Mouse (Mus musculus): ENCODE results near the gene Nup98. TPM values are rescaled to one million over a fixed set of nuclear protein-coding genes. Genes with fewer than 3 reads are reported as not detected.

The Nup98 gene
- total and polyA plus RNA-seq, 2 experiments from 2014 or later: 11.0 to 37.1 TPM

DNA sequence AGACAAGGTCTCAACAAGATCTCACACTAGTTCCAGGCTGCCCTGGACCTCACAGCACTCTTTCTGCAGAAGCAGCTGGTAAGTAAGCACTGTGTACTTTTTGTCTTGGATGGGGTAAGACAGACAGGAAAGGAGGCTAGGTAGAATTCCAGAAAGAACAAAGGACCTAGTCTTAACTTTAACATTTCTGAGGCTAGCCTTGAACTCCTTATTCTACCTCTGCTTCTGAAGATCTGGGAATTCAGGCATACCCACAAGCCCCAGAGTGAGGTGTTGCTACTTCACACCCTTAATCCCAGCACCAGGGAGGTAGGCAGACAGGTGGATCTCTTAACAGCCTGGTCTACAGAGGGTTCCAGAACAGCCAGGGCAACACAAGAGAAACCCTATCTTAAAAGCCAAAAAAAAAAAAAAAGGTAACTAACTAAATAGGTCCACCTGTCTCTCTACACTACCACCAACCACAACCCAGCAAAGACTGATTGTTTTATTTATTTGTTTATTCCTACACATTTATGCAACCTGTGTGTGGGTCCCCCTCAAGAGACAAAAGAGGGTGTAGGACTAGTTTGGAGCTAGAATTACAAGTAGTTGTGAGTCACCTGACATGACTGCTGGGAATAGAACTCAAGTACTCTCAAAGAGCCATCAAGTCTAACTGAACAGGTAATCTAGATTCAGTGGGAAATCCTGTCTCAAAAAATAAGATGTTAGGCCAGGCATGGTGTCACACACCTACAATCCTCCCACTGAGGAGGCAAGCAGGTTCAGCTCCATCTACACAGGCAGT, 8.8 kb downstream of the Nup98 start:
- DNase-seq (ENCODE audit: low spot score) (no peak), ATAC-seq (no peak)
- Histone ChIP-seq H3K27me3 (ENCODE audit: insufficient read depth, low read length) (no peaks in the 10 kb centered on the region), H3K4me1 (ENCODE audit: insufficient read depth, low read length) (no peaks in the 10 kb centered on the region), H3K4me2 (ENCODE audit: low read depth, low read length) (no peak overlapping the region), H3K4me3 (ENCODE audit: low read length) (no peak overlapping the region), H3K27ac (no peak overlapping the region), H3K36me3 (ENCODE audit: insufficient read depth, low read length) (no peaks in the 10 kb centered on the region), H3K9ac (replicated peaks; ENCODE audit: low read length) (no peak overlapping the region), H3K9me3 (ENCODE audit: low read length) (no peaks in the 10 kb centered on the region)
- no peak for TF ChIP-seq CTCF (IDR thresholded peaks at IDR 0.05; ENCODE audit: low read depth)

DNA sequence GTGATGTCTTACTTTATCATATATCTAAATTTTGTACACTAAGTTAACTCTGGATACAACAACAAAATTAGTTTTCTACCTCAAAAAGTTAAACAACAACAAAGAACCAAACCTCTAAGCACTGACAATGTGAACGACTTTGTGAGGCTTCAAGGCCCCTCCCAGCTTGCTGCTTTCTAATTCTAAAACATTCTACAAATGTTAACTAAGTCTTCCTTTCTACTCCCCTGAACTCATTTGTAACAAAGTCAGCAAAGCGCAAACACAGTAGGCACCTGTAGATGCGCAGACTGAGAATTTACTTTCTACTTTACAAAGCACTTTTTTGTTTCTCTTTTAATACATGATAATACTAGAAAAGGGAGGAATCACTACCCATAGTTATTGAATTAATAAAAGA, 9.4 kb downstream of the Nup98 start:
- Histone ChIP-seq H3K4me1 (ENCODE audit: insufficient read depth, low read length) (no peaks in the 10 kb centered on the region), H3K4me2 (ENCODE audit: low read depth, low read length) (no peak overlapping the region), H3K9ac (replicated peaks; ENCODE audit: low read length) (no peak overlapping the region), H3K27ac (no peak overlapping the region), H3K27me3 (ENCODE audit: insufficient read depth, low read length) (no peaks in the 10 kb centered on the region), H3K9me3 (ENCODE audit: low read length) (no peaks in the 10 kb centered on the region), H3K36me3 (ENCODE audit: insufficient read depth, low read length) (no peaks in the 10 kb centered on the region), H3K4me3 (ENCODE audit: low read length) (no peak overlapping the region)
- TF ChIP-seq CTCF (IDR thresholded peaks at IDR 0.05; ENCODE audit: low read depth): no peak
- ATAC-seq (no peak), DNase-seq (ENCODE audit: low spot score) (no peak)
- WGBS: 80% methylated on average over 3 of the region's 3 CpGs

- Histone ChIP-seq H3K9me3 (ENCODE audit: low read length) (no peaks in the 10 kb centered on the region), H3K9ac (replicated peaks; ENCODE audit: low read length) (no peak overlapping the region), H3K36me3 (ENCODE audit: insufficient read depth, low read length) (peaks cover 21% of the 10 kb centered on the region; the same call in 1 of the 2 replicates), H3K27ac (no peak overlapping the region), H3K27me3 (ENCODE audit: insufficient read depth, low read length) (no peaks in the 10 kb centered on the region), H3K4me2 (ENCODE audit: low read depth, low read length) (no peak overlapping the region), H3K4me1 (ENCODE audit: insufficient read depth, low read length) (no peaks in the 10 kb centered on the region), H3K4me3 (ENCODE audit: low read length) (no peak overlapping the region)
- TF ChIP-seq CTCF (IDR thresholded peaks at IDR 0.05; ENCODE audit: low read depth): peak; percentile 21; the same call in 1 of the 2 replicates
- ATAC-seq (no peak), DNase-seq (ENCODE audit: low spot score) (no peak)
- 96% methylated on average over 1 of the region's 1 CpGs for WGBS
Measured at GRCm38 (mm10) chr7:102192356-102192755, 17.6 kb downstream of the Nup98 start.

DNA sequence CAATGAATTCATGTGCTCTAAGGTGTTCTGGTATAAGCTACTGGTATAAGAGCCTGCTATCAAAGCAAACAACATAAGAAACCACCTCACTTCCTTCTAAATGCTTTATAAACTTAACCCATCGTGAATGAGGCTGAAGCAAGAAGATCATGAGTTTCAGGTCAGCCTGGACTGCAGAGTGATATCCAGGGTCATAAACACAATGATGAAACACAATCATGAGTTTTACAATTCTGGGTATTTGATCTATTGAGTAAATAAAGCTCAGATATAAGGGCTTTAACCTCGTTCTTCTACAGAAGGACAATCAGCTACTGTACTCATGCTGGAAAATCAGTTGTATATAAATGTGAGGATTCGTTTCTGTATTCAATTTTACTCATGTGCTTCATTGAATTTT, 26.1 kb downstream of the Nup98 start:
- DNase-seq (ENCODE audit: low spot score) (no peak), ATAC-seq (no peak)
- Histone ChIP-seq H3K27me3 (ENCODE audit: insufficient read depth, low read length) (no peaks in the 10 kb centered on the region), H3K27ac (no peak overlapping the region), H3K9ac (replicated peaks; ENCODE audit: low read length) (no peak overlapping the region), H3K9me3 (ENCODE audit: low read length) (no peaks in the 10 kb centered on the region), H3K4me2 (ENCODE audit: low read depth, low read length) (no peak overlapping the region), H3K36me3 (ENCODE audit: insufficient read depth, low read length) (peaks cover 42% of the 10 kb centered on the region), H3K4me1 (ENCODE audit: insufficient read depth, low read length) (no peaks in the 10 kb centered on the region), H3K4me3 (ENCODE audit: low read length) (no peak overlapping the region)
- WGBS: 94% methylated on average over 3 of the region's 3 CpGs
- TF ChIP-seq CTCF (IDR thresholded peaks at IDR 0.05; ENCODE audit: low read depth): no peak

DNA sequence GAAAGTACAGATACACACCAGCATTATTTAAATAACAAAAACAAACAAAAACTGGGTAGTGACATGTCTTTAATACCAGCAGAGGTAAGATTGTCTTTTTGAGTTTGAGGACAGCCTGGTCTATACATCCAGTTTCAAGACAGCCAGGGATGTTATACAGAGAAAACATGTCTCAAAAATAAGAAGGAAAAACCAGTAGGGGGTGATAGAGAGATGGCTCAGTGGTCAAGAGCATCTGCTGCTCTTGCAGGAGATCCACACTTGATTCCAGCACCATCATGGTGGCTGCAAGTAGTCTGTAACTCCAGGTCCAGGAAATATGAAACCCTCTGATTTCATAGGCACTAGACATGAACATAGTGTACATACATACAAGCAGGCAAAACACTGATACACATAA, 39.7 kb downstream of the Nup98 start:
- Histone ChIP-seq H3K9ac (replicated peaks; ENCODE audit: low read length) (no peak overlapping the region), H3K4me2 (ENCODE audit: low read depth, low read length) (no peak overlapping the region), H3K27ac (no peak overlapping the region), H3K36me3 (ENCODE audit: insufficient read depth, low read length) (peaks cover 5% of the 10 kb centered on the region), H3K9me3 (ENCODE audit: low read length) (no peaks in the 10 kb centered on the region), H3K4me3 (ENCODE audit: low read length) (no peak overlapping the region), H3K27me3 (ENCODE audit: insufficient read depth, low read length) (no peaks in the 10 kb centered on the region), H3K4me1 (ENCODE audit: insufficient read depth, low read length) (no peaks in the 10 kb centered on the region)
- peak; percentile 19; the same call in 1 of the 2 replicates for TF ChIP-seq CTCF (IDR thresholded peaks at IDR 0.05; ENCODE audit: low read depth)
- peak; percentile 10 for DNase-seq (ENCODE audit: low spot score)
- no peak for ATAC-seq

GRCm38 (mm10) chr7:102153691-102154090, 56.3 kb downstream of the Nup98 start:
- Histone ChIP-seq H3K9ac (replicated peaks; ENCODE audit: low read length) (no peak overlapping the region), H3K27ac (no peak overlapping the region), H3K36me3 (ENCODE audit: insufficient read depth, low read length) (peaks cover 36% of the 10 kb centered on the region), H3K4me3 (ENCODE audit: low read length) (no peak overlapping the region), H3K27me3 (ENCODE audit: insufficient read depth, low read length) (no peaks in the 10 kb centered on the region), H3K4me1 (ENCODE audit: insufficient read depth, low read length) (no peaks in the 10 kb centered on the region), H3K4me2 (ENCODE audit: low read depth, low read length) (no peak overlapping the region), H3K9me3 (ENCODE audit: low read length) (no peaks in the 10 kb centered on the region)
- 92% methylated on average over 5 of the region's 5 CpGs for WGBS
- TF ChIP-seq CTCF (IDR thresholded peaks at IDR 0.05; ENCODE audit: low read depth): no peak
- no peak for ATAC-seq
- DNase-seq (ENCODE audit: low spot score): no peak

DNA sequence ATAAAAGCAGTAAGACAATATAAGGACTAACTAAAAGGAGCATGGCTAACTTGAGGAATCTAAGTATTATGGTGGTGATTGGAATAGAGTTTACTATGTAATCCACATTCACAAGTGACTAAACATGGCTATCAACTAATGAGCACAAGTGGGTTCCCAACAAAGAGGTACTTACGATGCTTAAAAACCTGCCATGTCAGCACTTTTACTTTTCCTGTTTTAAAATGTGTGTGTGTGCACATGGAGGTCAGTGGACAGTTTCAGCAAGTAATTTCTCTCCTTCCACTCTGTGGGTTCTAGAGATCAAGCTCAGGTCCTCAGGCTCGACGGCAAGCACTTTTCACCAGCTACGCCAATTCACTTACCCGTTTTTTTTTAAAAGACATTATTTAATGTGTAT, 72.1 kb downstream of the Nup98 start:
- no peak for TF ChIP-seq CTCF (IDR thresholded peaks at IDR 0.05; ENCODE audit: low read depth)
- ATAC-seq: no peak
- H3K9me3 ChIP-seq (ENCODE audit: low read length): no peaks in the 10 kb centered on the region
- WGBS: 97% methylated on average over 5 of the region's 5 CpGs
- H3K36me3 ChIP-seq (ENCODE audit: insufficient read depth, low read length): peaks cover 36% of the 10 kb centered on the region
- H3K4me3 ChIP-seq (ENCODE audit: low read length): no peak overlapping the region
- DNase-seq (ENCODE audit: low spot score): no peak
- no peak overlapping the region for H3K4me2 ChIP-seq (ENCODE audit: low read depth, low read length)
- no peak overlapping the region for H3K27ac ChIP-seq
- no peaks in the 10 kb centered on the region for H3K27me3 ChIP-seq (ENCODE audit: insufficient read depth, low read length)
- H3K4me1 ChIP-seq (ENCODE audit: insufficient read depth, low read length): no peaks in the 10 kb centered on the region
- no peak overlapping the region for H3K9ac ChIP-seq (replicated peaks; ENCODE audit: low read length)
